Mouse (Mus musculus) bone marrow, adult 2 months (tissue): Measurements from ENCODE around the gene Mnd1.

Experiments
- CTCF ChIP-seq: fragments of 200-500 bp; IDR thresholded peaks from 2 replicates; pipeline ENCODE4 v1.5.1; 2011; ENCODE audit warnings: low read length, control low read depth; ENCODE audit not compliant: control insufficient read depth, insufficient read depth
- POLR2A ChIP-seq: fragments of 200-500 bp; IDR thresholded peaks from 2 replicates; pipeline ENCODE4 v1.6.1; 2011; ENCODE audit warnings: low read depth, mild to moderate bottlenecking, control low read depth, low read length, borderline replicate concordance; ENCODE audit not compliant: control insufficient read depth

GRCm38 (mm10) chr3:84106106-84106505 is 49.5 kb downstream of the Mnd1 start:
- TF ChIP-seq CTCF (no peak), POLR2A (no peak)
